Mouse (Mus musculus) megakaryocyte, embryonic 14.5 days (primary cell): ENCODE measurements around the gene Eral1. TPM values are rescaled to one million over a fixed set of nuclear protein-coding genes. Genes with fewer than 3 reads are reported as not detected.

Source experiments
- H3K27me3 ChIP-seq: replicated peaks from 2 replicates; pipeline ENCODE3; 2012; ENCODE audit warnings: inconsistent platforms
- H3K36me3 ChIP-seq: replicated peaks from 2 replicates; pipeline ENCODE3; 2012; ENCODE audit warnings: low read length, inconsistent platforms, mixed read lengths
- H3K4me1 ChIP-seq: 2 replicates; pipeline ENCODE4 v1.6.1; 2012; ENCODE audit warnings: inconsistent platforms
- H3K4me3 ChIP-seq: replicated peaks from 2 replicates; pipeline ENCODE3; 2012; ENCODE audit warnings: moderate library complexity, mild to moderate bottlenecking, inconsistent platforms
- H3K9me3 ChIP-seq: 2 replicates; pipeline ENCODE4 v1.6.1; 2012; ENCODE audit warnings: inconsistent platforms
- FLI1 ChIP-seq: IDR thresholded peaks from 2 replicates; pipeline ENCODE4 v1.6.1; 2012; ENCODE audit warnings: low read length, inconsistent platforms, mixed read lengths
- GATA1 ChIP-seq: IDR thresholded peaks from 3 replicates; pipeline ENCODE4 v1.6.1; 2012; ENCODE audit warnings: mixed read lengths, low read length, inconsistent platforms, borderline replicate concordance
- polyA plus RNA-seq: library from polyadenylated mRNA; stranded (reverse); fragments of >175 nt; gene quantifications from 2 replicates; pipeline ENCODE4 v1.2.3, GENCODE M21; 2012; ENCODE audit warnings: low replicate concordance; ENCODE audit not compliant: insufficient read depth

Gene Eral1
- polyA plus RNA-seq, 1 experiment = 1.6 TPM

DNA sequence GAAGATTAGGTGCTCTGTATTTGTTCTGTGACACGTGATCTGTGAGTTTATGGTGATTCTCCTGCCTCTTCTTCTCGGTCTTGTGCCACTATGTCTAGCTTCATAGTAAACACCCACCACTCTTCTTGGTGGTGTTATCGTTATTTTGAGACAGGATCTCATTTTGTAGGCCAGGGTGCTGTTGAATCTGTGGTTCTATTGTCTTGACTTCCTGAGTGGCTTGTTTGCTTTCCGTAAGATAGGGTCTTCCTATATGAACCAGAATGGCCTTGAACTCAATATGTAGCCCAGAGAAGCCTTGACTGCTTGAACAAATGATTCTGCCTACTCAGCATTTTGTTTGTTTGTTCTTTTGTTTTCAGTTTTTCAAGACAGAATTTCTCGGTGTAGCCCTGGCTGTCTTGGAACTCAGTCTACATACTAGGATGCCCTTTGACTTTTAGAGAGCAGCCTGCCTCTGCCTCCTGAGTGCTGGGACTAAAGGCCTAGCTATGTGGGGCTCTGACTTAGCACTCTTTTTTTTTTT lies 7.6 kb upstream of the Eral1 start:
- no peaks in the 10 kb centered on the region for H3K36me3 ChIP-seq
- no peaks in the 10 kb centered on the region for H3K27me3 ChIP-seq
- H3K9me3 ChIP-seq = no peaks in the 10 kb centered on the region

GRCm38 (mm10) chr11:78086925-78087479 lies 6.8 kb upstream of the Eral1 start:
- no peaks in the 10 kb centered on the region for H3K9me3 ChIP-seq
- TF ChIP-seq GATA1 (no peak), FLI1 (no peak)
- H3K27me3 ChIP-seq = no peaks in the 10 kb centered on the region
- H3K36me3 ChIP-seq = no peaks in the 10 kb centered on the region
- no peak overlapping the region for H3K4me3 ChIP-seq
- peaks cover 25% of the 10 kb centered on the region for H3K4me1 ChIP-seq

More for the DNA sequence above, 7.6 kb upstream of the Eral1 start:
- Histone ChIP-seq H3K4me1 (peaks cover 25% of the 10 kb centered on the region), H3K4me3 (no peak overlapping the region)
- no peak for TF ChIP-seq FLI1
- TF ChIP-seq GATA1 = no peak

- no peaks in the 10 kb centered on the region for H3K9me3 ChIP-seq
- no peak overlapping the region for H3K4me3 ChIP-seq
- H3K27me3 ChIP-seq = no peaks in the 10 kb centered on the region
- TF ChIP-seq GATA1 (no peak), FLI1 (no peak)
- H3K36me3 ChIP-seq = no peaks in the 10 kb centered on the region
- H3K4me1 ChIP-seq = peaks cover 43% of the 10 kb centered on the region
Observed at GRCm38 (mm10) chr11:78083595-78083994, 3.4 kb upstream of the Eral1 start.

DNA sequence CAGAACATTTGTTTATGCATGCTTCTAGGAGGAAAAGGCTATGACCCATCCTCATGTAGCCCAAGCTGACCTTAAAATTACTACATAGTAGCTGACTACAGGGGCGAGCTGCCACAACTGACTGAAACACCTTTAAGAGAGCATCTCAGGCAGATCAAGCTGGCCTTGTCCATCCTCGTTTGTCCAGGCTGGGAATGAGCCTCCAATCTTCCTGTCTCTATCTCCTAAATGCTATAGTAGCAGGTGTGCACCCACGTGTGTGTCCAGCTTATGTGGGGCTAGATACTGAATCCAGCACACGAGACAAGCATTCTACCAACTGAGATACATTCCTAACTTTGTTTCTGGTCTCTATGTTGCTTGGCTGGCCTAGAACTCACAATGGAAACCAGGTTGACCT lies 5.5 kb downstream of the Eral1 start:
- Histone ChIP-seq H3K27me3 (no peaks in the 10 kb centered on the region), H3K4me1 (peaks cover 56% of the 10 kb centered on the region), H3K36me3 (peaks cover 64% of the 10 kb centered on the region), H3K9me3 (no peaks in the 10 kb centered on the region), H3K4me3 (no peak overlapping the region)
- TF ChIP-seq GATA1 (no peak), FLI1 (no peak)

- H3K36me3 ChIP-seq = peaks cover 64% of the 10 kb centered on the region
- TF ChIP-seq FLI1 (no peak), GATA1 (no peak)
- no peak overlapping the region for H3K4me3 ChIP-seq
- H3K9me3 ChIP-seq = no peaks in the 10 kb centered on the region
- peaks cover 56% of the 10 kb centered on the region for H3K4me1 ChIP-seq
- H3K27me3 ChIP-seq = no peaks in the 10 kb centered on the region
Observed at GRCm38 (mm10) chr11:78074277-78074652, 5.9 kb downstream of the Eral1 start.

DNA sequence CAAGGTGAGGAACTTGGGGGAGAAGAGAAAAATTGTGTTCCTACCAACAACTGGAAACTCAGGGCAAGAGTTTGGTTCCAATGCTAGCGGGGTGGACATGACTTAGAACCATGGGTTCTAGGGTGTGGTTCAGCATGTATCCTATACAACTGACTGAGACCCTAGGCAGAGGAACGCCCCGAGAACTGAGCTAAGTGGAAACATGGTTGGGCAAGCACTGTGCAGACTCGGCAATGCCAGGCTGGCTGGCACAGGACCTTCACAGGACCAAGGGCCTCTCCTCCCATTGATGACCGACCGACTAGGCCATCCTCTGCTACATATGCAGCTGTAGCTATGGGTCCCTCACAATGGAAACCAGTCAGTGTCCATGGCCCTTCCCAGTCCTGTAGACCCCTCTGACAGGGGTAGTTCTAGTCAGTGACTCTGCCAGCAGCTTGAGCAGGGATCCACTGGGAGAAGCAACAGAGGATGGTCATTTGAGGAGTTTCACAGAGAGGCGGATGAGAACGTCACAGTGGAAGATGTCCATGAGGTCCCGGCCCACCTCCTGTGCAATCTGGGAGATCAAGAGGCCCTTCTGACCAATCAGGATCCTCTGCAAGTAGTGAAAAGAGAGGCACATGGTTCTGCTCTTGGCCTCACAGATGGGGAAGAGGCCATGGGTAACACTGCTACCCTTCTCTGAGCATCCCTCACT lies 6.5 kb downstream of the Eral1 start:
- TF ChIP-seq GATA1 (no peak), FLI1 (no peak)
- Histone ChIP-seq H3K36me3 (peaks cover 64% of the 10 kb centered on the region), H3K4me3 (no peak overlapping the region), H3K9me3 (no peaks in the 10 kb centered on the region), H3K27me3 (no peaks in the 10 kb centered on the region), H3K4me1 (peaks cover 52% of the 10 kb centered on the region)

GRCm38 (mm10) chr11:78072425-78073130 lies 7.6 kb downstream of the Eral1 start:
- Histone ChIP-seq H3K4me3 (peak overlapping the region; percentile 71), H3K36me3 (peaks cover 56% of the 10 kb centered on the region), H3K27me3 (no peaks in the 10 kb centered on the region), H3K4me1 (peaks cover 49% of the 10 kb centered on the region), H3K9me3 (no peaks in the 10 kb centered on the region)
- TF ChIP-seq FLI1 (no peak), GATA1 (no peak)

GRCm38 (mm10) chr11:78071938-78072337 lies 8.2 kb downstream of the Eral1 start:
- Histone ChIP-seq H3K27me3 (no peaks in the 10 kb centered on the region), H3K9me3 (no peaks in the 10 kb centered on the region), H3K4me1 (peaks cover 53% of the 10 kb centered on the region), H3K36me3 (peaks cover 51% of the 10 kb centered on the region), H3K4me3 (no peak overlapping the region)
- TF ChIP-seq FLI1 = no peak
- no peak for TF ChIP-seq GATA1

DNA sequence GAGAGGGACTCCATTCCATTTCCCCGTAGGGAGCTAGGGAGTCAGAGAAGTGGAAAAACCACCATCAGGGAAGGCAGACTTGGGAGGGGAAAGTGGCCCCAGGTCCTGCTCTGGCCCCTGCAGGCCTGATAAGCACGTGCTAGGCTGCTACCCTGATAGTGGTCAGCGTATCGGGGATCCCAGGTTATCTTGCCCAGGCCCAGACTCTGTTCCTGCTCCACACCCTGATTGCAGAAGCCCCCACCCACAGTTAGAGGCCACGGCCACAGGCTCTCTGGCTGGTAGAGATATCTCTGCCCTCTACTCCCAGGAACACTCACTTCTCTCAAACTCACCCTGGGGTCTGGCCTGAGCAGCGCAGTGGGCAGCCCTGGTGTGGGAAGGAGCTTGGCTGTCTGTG lies 10.5 kb downstream of the Eral1 start:
- TF ChIP-seq FLI1 (no peak), GATA1 (no peak)
- Histone ChIP-seq H3K4me1 (peaks cover 65% of the 10 kb centered on the region), H3K4me3 (no peak overlapping the region), H3K36me3 (peaks cover 31% of the 10 kb centered on the region), H3K27me3 (no peaks in the 10 kb centered on the region), H3K9me3 (no peaks in the 10 kb centered on the region)

- Histone ChIP-seq H3K36me3 (peaks cover 26% of the 10 kb centered on the region), H3K9me3 (no peaks in the 10 kb centered on the region), H3K27me3 (no peaks in the 10 kb centered on the region), H3K4me1 (peaks cover 63% of the 10 kb centered on the region), H3K4me3 (no peak overlapping the region)
- TF ChIP-seq GATA1 (no peak), FLI1 (no peak)
Observed at GRCm38 (mm10) chr11:78069130-78069529, 11.1 kb downstream of the Eral1 start.
